Mouse (Mus musculus) heart, postnatal 10 days (tissue): ENCODE data around the gene Flt3l. TPM values are rescaled to one million over a fixed set of nuclear protein-coding genes. Genes with fewer than 3 reads are reported as not detected.
"Not testable (repeated sequence)": the region's sequence is repeated elsewhere in the genome, so short reads cannot be mapped to it uniquely, and the experiment has no call there.

Experiments used
- DNase-seq, 2 experiments: peaks; one replicate each; pipeline ENCODE4 v3.0.0; 2021
- intact Hi-C: fragments of 180-260 bp; cut with DNase I; formaldehyde crosslinking; loops from one replicate; pipeline ENCODE4 v1.15.1; 2025
- total RNA-seq, 2 experiments: library from RNA; stranded (reverse); gene quantifications; 2 replicates each; pipeline ENCODE4 v1.2.3; 2021

The Flt3l gene
- 1 to 10 TPM; 5.7 to 6.5 TPM for total RNA-seq

GRCm38 (mm10) chr7:45135993-45136567 lies at the start of gene Flt3l, which contains the start of gene Gm45713:
Gene Flt3l (minus strand): TSS chr7:45136432.
Gene Gm45713 (minus strand): TSS chr7:45136231.
- intact Hi-C loops: loop anchor here (1.0 to 5.0 kb wide), 2 partner anchors 58 to 154 kb away; no protein-coding TSS in a partner anchor
- peak; percentile 95 to 96 for DNase-seq

GRCm38 (mm10) chr7:45185921-45186320 lies 49.7 kb upstream of the Flt3l start:
- intact Hi-C loops: no loop called here
- no peak for DNase-seq

GRCm38 (mm10) chr7:45183672-45184071 lies 47.4 kb upstream of the Flt3l start:
- no peak for DNase-seq
- intact Hi-C loops: no loop called here

- intact Hi-C loops: no loop called here
- no peak for DNase-seq
Observed at GRCm38 (mm10) chr7:45182606-45183005, 46.4 kb upstream of the Flt3l start.

- intact Hi-C loops: no loop called here
- peak; percentile 92 to 93 for DNase-seq
Observed at GRCm38 (mm10) chr7:45182199-45182601, 46.0 kb upstream of the Flt3l start.

DNA sequence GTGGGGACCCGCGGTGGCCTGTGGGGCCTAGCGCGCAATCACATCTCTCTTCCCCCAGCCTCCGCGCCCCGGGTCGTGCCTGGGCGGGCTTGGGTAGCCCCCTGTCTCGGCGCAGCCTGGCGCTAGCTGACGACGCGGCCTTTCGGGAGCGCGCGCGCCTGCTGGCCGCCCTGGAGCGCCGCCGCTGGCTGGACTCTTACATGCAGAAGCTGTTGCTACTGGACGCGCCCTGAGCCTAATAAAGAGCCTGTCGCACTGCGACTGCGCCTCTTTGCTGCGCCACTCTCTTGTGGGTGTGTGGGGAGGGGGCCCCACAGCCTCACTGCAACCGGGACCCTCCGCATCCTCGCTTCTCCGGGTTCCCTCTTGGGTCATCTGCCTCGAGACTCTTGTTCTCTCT lies 45.3 kb upstream of the Flt3l start:
- peak; percentile 11 to 24 for DNase-seq
- intact Hi-C loops: no loop called here

GRCm38 (mm10) chr7:45180896-45181477 lies 44.8 kb upstream of the Flt3l start, which contains the start of gene Pth2:
Gene Pth2 (plus strand): TSS chr7:45180995.
- no peak for DNase-seq
- intact Hi-C loops: no loop called here

DNA sequence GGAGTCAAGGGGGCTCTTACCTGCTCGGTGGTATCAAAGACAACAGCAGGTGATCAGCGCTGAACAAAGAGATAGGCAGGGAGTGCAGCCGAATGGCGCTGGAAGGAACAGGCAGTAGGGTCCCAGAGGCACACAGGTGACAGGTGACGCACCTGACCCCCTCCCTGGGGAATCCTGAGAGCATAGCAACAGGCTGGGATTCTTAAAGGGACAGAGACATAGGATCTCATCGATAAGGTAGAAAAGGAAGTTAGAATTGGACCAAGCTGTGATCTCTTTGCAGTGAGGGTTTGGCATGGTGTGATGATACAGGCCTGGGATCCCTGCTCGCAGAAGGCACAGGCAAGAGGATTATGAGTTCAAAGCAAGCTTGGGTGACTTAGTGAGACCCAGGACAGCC lies 43.2 kb upstream of the Flt3l start, which contains the start of gene Gfy:
Gene Gfy (minus strand): TSS at position 101 of the 400 bp plus-strand sequence.
- DNase-seq: no peak
- intact Hi-C loops: no loop called here

- DNase-seq: no peak
- intact Hi-C loops: no loop called here
Observed at GRCm38 (mm10) chr7:45178550-45178949, 42.3 kb upstream of the Flt3l start.

DNA sequence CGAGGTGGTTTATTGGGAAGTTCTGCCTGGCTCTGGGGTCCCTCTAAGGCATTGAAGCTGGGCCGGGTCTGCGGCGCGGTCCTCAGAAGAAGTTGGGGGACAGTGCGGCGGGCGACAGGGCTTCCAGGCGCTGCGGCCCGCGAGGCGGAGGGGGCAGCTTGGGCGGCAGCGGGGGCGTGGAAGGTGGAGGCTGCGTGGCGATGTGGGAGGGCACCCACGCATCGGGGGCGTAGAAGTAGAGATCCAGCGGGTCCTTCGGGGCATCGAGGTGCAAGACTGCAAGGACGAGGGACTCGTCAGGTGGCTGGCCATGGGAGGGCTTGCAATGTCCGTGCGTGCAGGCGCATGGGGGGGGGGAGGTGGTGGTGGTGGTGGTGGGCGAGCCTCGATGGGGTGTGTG lies 40.1 kb upstream of the Flt3l start:
- intact Hi-C loops: no loop called here
- no peak for DNase-seq

DNA sequence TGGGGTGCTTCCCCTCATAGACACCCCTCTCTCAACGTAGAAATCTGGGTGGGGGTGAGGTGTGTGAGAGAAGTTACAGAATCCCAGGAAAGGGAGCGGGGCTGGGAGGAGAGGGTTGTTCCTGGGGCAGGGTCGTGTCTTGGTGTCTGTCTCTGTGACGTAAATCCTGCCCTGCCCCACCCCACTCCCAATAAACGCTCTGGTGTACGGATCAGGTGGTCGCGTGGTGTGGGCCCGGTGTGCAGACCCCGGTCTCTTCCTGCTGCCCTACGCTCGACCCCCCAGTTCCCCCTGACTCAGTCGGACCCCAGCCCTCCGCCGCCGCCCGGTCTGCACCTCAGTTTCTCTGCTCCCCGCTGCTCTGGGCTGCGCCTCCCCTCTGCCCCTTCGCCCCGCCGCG lies 39.7 kb upstream of the Flt3l start:
- intact Hi-C loops: no loop called here
- no peak for DNase-seq

DNA sequence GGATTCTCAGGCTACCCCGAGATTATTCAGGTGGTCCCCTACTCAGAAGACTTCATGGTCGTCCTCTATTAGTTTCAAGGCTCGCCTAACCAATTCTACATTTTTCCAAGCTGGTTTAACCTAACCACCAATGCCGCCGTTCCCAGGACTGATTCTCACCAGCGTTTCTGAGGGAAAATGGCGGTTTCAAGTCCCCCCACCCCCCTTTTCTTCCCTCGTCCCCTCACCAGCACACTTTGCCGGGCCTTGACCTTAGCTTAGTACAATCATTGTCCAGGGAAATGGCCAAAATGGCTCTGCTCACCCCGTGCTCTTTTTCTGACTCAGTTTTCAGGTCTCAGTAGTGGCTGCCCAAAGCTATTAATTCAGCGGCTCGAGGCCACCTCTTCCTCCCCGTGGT lies 39.2 kb upstream of the Flt3l start:
- no peak for DNase-seq
- intact Hi-C loops: no loop called here

DNA sequence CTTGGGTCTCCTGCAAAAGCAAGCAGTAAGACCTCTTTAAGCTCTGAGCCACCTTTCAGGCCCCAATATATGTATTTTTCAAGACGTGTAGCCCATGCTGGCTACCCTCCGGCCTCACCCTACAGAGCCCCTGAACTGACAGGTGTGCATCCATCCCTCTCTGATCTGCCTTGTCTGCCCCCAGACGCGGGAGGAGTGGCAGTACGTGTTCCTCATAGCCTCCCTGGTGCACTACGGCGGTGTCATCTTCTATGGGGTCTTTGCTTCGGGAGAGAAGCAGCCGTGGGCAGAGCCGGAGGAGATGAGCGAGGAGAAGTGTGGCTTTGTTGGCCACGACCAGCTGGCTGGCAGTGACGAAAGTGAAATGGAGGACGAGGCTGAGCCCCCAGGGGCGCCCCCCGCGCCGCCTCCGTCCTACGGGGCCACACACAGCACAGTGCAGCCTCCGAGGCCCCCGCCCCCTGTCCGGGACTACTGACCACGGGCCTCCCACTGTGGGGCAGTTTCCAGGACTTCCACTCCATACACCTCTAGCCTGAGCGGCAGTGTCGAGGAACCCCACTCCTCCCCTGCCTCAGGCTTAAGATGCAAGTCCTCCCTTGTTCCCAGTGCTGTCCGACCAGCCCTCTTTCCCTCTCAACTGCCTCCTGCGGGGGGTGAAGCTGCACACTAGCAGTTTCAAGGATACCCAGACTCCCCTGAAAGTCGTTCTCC lies 38.5 kb upstream of the Flt3l start:
- DNase-seq: no peak
- intact Hi-C loops: no loop called here

DNA sequence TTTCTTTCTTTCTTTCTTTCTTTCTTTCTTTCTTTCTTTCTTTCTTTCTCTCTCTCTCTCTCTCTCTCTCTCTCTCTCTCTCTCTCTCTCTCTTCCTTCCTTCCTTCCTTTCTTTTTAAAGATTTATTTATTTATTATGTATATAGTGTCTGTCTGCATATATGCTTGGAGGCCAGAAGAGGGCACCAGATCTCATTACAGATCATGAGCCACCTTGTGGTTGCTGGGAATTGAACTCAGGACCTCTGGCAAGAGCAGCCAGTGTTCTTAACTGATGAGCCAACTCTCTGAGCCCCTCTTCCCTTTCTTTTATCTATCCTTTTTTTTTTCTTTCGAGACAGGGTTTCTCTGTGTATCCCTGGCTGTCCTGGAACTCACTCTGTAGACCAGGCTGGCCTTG lies 37.5 kb upstream of the Flt3l start:
- DNase-seq, intact Hi-C loops: not testable (repeated sequence)

DNA sequence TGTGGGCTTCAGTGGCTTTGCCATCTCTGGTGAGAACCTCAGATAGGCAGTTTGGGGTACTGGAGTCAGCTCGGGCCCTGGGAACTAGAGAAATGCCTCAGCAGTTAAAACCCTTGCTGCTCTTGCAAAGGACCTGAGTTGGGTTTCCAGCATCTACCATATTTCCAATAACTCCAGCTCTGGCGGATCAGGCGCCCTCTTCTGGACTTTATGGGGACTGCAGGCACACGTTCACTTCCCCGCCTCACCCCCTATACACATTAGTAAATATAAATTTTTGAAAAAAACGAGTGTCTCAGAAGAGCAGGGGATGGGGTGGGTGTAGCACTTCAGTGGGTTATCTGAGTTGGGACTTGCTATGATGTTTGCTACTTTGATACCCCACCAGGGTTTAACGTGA lies 36.7 kb upstream of the Flt3l start:
- no peak for DNase-seq
- intact Hi-C loops: no loop called here

DNA sequence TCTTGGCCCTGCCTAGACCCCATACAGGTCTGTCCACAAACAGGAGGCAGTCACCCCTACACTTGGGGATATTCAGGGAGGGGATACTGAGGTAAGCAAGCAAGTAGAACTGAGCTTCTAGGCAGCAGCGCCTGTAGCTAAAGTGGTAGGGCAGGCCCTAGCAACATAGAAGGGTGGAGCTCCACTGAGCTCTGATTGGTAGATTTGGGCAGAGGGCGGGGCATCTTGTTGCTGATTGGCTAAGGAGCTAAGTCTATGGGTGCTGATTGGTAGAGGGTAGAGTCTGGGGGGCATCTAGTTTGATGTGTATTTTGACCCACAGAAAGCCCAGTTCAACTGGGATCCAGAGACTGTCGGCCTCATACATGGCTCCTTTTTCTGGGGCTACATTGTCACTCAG lies 33.3 kb upstream of the Flt3l start:
- intact Hi-C loops: no loop called here
- no peak for DNase-seq

- intact Hi-C loops: no loop called here
- DNase-seq: no peak
Observed at GRCm38 (mm10) chr7:45168656-45169055, 32.4 kb upstream of the Flt3l start.

GRCm38 (mm10) chr7:45167761-45168445 lies 31.7 kb upstream of the Flt3l start:
- intact Hi-C loops: no loop called here
- no peak for DNase-seq

DNA sequence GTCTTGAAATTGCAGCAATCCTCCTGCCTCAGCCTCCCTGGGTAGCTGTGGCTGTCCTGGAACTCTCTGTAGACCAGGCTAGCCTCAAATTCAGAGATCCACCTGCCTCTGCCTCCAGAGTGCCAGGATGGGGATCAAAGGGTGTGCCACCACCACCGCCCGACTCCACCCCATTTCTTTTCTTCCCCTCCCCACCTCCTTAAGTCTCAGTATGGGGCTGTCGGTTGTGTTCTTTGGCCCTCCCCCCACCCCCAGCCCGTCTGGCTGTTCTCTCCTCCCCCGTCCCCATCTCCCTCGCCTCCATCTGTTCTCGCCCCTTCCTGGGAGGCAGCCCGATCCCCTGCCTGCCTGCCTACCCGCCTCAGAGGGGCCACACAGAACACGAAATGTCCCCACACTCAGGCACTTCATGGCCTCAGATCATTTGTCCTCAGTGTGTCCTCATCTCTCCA lies 30.7 kb upstream of the Flt3l start:
- intact Hi-C loops: no loop called here
- no peak for DNase-seq

DNA sequence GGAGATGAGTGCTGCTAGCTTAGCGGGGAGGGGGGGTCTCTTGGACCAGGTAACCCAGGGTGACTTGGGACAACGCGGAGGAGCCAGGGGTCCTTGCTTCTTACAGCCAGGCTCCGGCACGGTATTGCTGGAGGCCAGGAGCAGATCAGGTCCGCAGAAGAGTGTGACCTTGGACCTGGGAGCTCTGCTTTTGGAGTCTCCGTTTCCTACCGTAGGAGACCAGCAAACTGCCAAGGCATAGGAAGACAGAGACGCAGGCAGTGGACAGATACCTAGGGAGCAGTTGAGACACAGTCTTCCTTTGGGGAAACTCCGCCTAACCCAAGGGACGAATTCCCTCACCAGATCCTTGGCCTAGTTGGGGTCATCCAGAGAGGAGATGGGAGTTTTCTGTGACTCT lies 29.5 kb upstream of the Flt3l start:
- no peak for DNase-seq
- intact Hi-C loops: no loop called here

DNA sequence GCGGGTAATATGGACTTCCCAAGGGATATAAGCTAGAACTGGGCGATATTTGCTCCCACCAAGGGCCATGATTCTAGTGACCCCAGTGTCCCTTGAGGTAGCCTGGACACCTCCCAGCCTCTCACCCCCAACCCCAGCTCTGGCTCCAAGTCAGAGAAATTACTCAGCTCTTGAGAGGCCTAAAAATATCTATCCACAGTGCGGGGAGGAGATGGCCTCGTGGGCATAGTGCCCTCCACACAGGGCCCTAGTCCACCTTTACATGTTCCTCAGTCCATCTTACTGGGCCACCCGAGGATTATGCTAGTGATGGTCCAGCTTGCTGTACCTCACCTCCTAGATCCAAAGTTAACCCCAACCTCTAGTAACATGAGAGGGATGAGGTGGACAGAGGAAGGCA lies 28.6 kb upstream of the Flt3l start:
- intact Hi-C loops: no loop called here
- DNase-seq: no peak
